Mouse (Mus musculus) kidney, adult 2 months (tissue): Measurements from ENCODE around the gene Gna13. TPM values are rescaled to one million over a fixed set of nuclear protein-coding genes. Genes with fewer than 3 reads are reported as not detected.

Experiments
- DNase-seq: peaks from one replicate; pipeline ENCODE4 v3.0.0; 2021
- H3K27ac ChIP-seq: fragments of 200-500 bp; 2 replicates; pipeline ENCODE4 v1.5.1; 2012; ENCODE audit warnings: low read depth, low read length, control low read depth, inconsistent platforms; ENCODE audit not compliant: insufficient read depth
- H3K27me3 ChIP-seq: fragments of 200-500 bp; replicated peaks from 2 replicates; pipeline ENCODE4 v1.6.1; 2012; ENCODE audit warnings: mild to moderate bottlenecking, moderate library complexity, low read length, inconsistent platforms; ENCODE audit not compliant: control insufficient read depth, insufficient read depth
- H3K36me3 ChIP-seq: fragments of 200-500 bp; 2 replicates; pipeline ENCODE4 v1.6.1; 2012; ENCODE audit warnings: mild to moderate bottlenecking, moderate library complexity, low read length, inconsistent platforms; ENCODE audit not compliant: control insufficient read depth, insufficient read depth
- H3K4me1 ChIP-seq: fragments of 200-500 bp; 2 replicates; pipeline ENCODE4 v1.6.1; 2011; ENCODE audit warnings: low read length; ENCODE audit not compliant: control insufficient read depth, insufficient read depth
- H3K4me3 ChIP-seq: fragments of 200-500 bp; 2 replicates; pipeline ENCODE4 v1.5.1; 2011; ENCODE audit warnings: mild to moderate bottlenecking, low read depth, low read length, control low read depth; ENCODE audit not compliant: insufficient read depth
- CTCF ChIP-seq: fragments of 200-500 bp; conservative IDR thresholded peaks from 2 replicates; pipeline ENCODE4 v1.5.1; 2011; ENCODE audit warnings: low read depth, mild to moderate bottlenecking, control low read depth, low read length, moderate library complexity, mixed read lengths; ENCODE audit not compliant: insufficient read depth, insufficient read length
- POLR2A ChIP-seq: fragments of 200-500 bp; IDR thresholded peaks from one replicate; pipeline ENCODE4 v1.6.1; 2011; ENCODE audit warnings: low read depth, low read length, control low read depth
- WGBS: fragments of 180-500 bp; shearing (Covaris S2); methylation state at CpG from one replicate; pipeline ENCODE4 v1.1.7; 2018; 5-methylcytosine and 5-hydroxymethylcytosine counted together
- polyA plus RNA-seq: library from polyadenylated mRNA; depleted of rRNA; stranded (reverse); fragments of >200 nt; gene quantifications from 2 replicates; pipeline ENCODE4 v1.2.3, GENCODE M21; 2012; rRNA removed

Gene Gna13
- polyA plus RNA-seq, 1 experiment: 26.6 TPM

GRCm38 (mm10) chr11:109445438-109446035 is 82.9 kb downstream of the Gna13 start:
- peak; percentile 79 for TF ChIP-seq CTCF
- TF ChIP-seq POLR2A: no peak
- H3K4me1 ChIP-seq: no peaks in the 10 kb centered on the region
- H3K4me3 ChIP-seq: no peak overlapping the region
- peak; percentile 65 for DNase-seq
- H3K27ac ChIP-seq: no peak overlapping the region
- WGBS: 46% methylated on average over 13 of the region's 13 CpGs
- H3K36me3 ChIP-seq: no peaks in the 10 kb centered on the region
- H3K27me3 ChIP-seq: no peaks in the 10 kb centered on the region

Other genes with a start within 250 kb of the Gna13 start
- not detected in 2 replicates for gene E030025P04Rik, start 218.5 kb upstream of the Gna13 start, polyA plus RNA-seq
- 0.86 and 1.4 TPM in 2 replicates for gene Rgs9, start 64.7 kb upstream of the Gna13 start, polyA plus RNA-seq
- not detected in 2 replicates for gene 9930022D16Rik, start 51.1 kb downstream of the Gna13 start, polyA plus RNA-seq
- gene Amz2, start 63.1 kb downstream of the Gna13 start, polyA plus RNA-seq: 42.5 and 47.2 TPM in 2 replicates
- 20.9 and 24.9 TPM in 2 replicates for gene Arsg, start 110.5 kb downstream of the Gna13 start, polyA plus RNA-seq
- 1.2 and 2.8 TPM in 2 replicates for gene Slc16a6, start 110.8 kb downstream of the Gna13 start, polyA plus RNA-seq
- 22.7 and 25.2 TPM in 2 replicates for gene Wipi1, start 249.1 kb downstream of the Gna13 start, polyA plus RNA-seq